Mouse (Mus musculus): ENCODE results near the gene Sept11.

- TF ChIP-seq CTCF (IDR thresholded peaks at IDR 0.05; ENCODE audit: low read depth), result no peak
- no peak for TF ChIP-seq EP300 (optimal IDR thresholded peaks at IDR 0.05)
These were observed 21.3 kb downstream of the Sept11 start for GRCm38 (mm10) chr5:93114515-93114914.

Measured in stomach, postnatal 0 days (tissue).